Mouse (Mus musculus) MEL-GATA-1-ER (cell line): Measurements from ENCODE around the gene Camkmt.
A peak's percentile ranks its signal among the peaks of the same experiment; 100 is the strongest.

Source experiments
- DNase-seq: peaks from one replicate; pipeline ENCODE4 v3.0.0-alpha.2; 2012; ENCODE audit warnings: low read depth; ENCODE audit errors: extremely low read depth

Camkmt gene

DNA sequence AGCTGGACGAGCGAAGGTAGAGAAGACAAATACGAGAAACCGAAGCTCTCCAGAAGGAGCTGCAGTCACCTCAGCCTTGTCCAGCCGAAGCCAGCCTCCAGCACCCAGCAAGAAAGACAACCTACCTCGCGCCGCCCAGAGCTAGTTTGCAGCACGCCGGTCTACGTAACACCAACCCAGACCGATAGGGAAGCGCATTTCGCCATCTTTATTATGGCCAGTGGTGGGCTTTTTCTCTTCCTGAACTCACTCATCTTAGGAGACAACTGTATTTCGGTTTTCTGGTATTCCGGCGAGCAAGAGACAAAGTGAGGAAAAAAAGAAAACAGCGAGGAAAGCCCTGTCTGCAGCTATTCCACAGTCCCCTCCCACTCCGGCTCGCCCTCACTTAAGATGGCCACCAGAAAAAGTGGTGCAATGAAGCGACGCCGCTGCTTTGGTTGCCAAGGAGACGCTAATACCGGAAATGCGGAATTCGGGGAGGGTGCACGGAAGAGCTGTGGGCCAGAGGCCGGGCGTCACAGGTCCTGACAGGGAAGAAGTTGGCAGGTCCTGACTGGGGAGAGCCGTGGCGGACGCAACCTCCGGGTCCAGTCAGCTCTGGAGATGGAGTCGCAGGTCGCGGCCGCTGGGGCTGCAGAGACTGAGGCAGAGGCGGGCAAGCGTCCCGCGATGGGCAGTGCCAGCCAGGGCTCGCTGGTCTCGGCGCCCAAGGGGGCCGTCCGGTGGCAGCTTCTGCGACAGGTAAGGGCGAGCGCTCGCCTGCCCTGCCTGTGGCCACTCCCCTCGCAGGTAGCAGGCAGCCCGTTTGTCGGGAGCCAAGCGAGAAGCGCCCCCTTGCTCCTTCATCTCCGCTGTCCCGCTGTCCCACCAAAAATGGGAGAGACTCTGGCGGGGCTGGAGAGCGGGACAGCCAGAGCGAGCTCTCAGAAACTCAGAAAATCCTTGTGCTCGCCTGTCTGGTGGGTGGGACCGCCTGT is at the start of gene Camkmt, which contains the start of gene Prepl:
Gene Camkmt (plus strand): TSS at position 433 of the 980 bp plus-strand sequence.
Gene Prepl (minus strand): TSS at position 122 of the 980 bp plus-strand sequence.
- peak; percentile 94 for DNase-seq

DNA sequence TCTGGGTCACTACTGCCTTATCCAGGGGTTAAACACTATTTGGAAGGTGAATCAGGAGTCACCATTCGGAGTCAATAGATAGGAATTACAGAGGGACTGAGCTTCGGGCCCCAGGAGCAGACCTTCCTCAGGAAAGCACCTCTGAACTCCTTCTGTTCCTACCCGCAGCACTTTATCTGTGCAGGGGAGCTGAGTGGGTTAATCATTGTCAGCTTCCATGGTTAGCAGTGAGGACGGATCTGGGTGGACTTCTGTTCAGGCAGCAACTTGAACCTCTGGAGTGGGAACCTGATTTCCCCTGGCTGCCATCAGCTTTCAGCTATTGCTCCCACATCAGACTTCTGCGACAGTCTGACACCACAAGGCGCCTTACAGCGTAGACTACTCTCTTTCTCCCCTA is 49.4 kb upstream of the Camkmt start:
- DNase-seq = no peak

DNA sequence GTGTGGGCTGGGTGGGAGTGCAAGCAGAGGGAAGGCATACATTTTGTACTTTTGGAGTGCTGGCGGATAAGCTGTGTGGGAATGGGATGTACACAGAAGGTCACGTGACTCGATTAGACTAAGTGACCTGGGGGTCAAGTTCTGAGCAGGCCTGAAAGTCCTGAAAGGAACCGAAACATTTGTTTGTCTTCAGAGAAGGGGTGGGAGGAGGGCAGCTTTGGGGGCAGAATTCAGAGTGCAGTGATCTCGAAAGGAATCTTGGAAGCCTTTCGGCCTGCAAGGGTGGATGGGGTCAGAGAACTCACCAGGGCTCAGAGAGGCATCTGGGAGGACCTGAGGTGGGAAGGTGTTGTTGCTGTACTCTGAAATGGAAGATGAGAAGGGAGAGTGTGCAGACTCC is 47.9 kb upstream of the Camkmt start:
- DNase-seq = no peak

DNA sequence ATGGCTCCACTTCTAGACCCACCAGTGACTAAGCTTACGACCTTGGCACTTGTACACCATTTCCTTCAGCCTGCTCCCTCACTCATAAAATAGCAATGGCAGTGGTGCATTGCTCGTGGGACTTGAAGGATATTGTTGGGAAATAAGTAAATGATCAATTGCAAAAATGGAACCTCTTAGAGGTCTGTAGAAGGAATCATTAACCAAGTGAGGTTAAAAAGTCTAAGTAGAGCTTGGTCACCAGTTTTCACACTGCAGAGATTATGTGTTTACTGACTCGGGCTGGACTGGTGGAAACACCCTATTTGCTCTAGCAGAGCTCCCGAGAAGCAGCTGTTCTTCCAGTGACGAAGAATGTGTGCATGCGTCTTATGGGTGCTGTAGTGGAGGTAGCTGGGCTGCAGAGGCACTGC is 46.9 kb upstream of the Camkmt start:
- DNase-seq = no peak

DNA sequence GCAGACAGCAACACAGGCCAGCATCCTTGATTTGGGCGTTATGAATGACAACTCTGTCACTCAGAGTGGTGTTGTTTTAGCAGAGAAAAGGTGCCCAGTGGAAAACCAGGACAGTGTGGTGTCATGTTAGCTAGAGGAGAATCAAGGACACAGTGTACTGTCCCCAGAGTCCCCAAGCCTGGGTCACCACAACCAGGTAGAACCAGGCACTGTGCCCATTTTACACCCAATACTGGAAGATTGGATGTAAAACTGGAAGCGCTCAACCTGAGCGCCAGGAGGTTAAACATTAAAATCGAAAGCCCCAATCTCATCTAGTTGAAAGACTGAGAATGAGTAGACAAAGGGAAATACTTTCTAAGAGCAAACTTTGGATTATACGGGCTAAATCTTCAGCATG is 45.9 kb upstream of the Camkmt start:
- DNase-seq = no peak

DNA sequence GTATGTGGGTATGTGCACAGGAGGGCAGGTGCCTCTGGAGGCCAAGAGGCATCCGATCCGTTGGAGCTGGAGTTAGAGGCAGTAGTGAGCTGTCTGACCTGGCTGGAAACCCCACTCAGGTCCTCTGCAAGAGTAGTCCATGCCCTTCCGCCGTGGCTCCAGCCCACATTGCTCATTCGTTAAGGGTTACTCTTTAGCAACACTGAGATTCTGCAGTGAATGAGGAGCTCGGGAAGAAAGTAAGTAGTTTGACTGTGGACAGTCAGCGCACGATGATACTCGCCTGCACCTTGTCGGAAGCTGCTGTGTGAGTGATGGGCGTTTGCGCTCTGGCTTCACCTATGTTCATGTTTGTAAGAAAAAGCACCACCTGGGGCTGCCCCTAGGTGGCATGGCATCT is 45.2 kb upstream of the Camkmt start:
- DNase-seq = no peak

DNA sequence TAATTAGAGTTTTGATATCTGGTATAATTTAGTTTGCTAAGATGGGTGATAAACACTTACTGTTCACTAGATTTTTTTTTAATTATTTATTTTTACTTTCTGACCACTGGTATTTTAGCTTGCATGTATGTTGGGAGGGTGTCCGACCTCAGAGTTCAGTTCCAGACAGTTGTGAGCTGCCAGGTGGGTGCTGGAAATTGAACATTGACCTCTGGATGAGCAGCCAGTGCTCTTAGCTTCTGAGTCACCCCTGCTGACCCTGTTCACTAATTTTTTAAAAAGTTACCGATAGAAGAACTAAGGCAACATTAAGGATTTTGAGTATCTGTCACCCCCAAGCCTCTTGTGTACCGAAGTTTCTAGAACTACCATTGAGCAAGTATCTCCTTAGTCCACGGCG is 42.0 kb upstream of the Camkmt start:
- no peak for DNase-seq

DNA sequence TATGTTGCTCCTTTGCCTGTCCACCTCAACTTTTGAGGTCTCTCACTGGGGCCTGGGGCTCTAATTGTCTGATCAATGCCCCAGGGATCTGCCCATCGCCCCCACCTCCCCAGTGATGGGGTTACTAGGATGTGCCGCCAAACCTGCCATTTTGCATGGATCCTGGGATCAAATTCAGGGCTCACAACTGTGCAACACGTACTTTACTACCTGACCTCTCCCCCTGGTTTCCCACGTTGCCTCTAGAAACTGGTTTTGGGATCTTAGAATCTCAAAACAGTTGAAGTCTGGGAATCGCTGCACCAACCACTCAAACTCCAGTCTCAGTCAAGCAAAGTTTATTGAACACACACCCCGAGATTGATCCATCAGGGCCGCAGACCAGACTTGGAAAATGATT is 32.1 kb upstream of the Camkmt start:
- no peak for DNase-seq

DNA sequence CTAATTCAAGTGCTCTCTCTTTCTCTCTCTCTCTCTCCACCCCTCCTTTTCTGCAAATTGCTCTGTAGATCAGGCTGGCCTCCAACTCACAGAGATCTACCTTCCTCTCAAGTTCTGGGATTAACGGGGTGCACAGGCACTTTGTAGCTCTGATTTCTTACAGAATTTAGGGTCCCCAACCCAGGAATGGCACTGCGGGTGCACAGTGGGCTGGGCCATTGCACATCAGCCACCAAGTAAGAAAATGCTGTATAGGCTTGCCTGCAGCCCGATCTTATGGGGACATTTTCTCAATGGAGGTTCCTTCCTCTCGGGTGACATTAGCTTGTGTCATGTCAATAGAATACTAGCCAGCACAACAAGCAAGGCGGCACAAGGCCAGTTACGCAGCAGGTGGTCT is 31.2 kb upstream of the Camkmt start:
- no peak for DNase-seq

DNA sequence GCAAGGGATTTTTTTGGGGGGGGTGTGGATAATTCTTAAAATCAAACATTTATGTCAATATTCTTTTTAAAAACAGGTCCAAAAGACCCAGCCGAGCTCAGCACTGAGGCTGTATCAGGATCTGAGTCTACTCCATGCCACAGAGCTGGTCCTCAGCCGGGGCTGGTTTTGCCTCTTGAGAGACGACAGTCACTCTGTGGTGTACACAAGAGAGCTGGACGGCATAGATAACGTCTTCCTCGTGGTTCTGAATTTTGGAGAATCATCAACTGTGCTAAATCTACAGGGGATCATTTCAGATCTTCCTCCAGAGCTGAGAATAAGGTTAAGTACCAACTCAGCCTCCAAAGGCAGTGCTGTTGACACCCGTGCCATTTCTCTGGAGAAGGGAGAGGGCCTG is 26.8 kb upstream of the Camkmt start:
- DNase-seq = no peak

DNA sequence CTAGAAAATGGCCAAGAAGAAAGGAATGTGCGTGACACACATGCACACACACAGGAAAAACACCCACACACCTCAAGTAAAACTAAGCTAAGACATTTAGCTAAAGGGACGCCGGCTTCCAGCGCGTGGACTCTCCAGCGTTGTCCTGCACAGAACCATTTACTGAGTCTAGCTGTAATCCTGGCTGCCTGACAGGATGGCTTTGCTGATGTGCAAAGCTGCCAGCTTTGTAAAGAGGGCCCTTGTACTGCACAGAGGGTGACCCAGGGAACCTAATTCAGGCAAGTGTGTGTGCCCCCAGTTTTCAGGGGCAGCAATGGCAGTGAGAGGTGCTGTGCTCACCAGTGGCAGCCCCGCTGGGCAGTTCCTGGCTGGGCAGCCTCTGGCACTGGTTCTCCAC is 23.0 kb upstream of the Camkmt start:
- DNase-seq = no peak

DNA sequence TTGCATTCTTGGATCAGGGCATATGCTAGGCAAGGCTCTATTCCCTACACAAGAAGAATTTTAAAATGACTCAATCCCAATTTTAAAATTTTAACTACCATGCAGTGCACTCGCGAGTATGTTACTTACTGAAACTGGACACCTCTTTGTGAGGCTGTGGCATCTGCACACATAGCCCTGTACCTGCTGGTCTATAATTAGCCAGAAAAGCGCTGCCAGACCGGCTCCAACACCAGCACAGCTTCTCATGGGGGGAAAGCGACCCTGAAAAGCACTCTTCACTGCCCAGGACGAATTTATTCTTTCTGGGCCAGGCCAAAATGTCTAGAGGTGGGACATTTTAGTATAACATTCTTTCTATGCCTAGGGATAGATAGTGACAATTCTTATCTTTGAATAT is 19.7 kb upstream of the Camkmt start:
- DNase-seq = no peak

DNA sequence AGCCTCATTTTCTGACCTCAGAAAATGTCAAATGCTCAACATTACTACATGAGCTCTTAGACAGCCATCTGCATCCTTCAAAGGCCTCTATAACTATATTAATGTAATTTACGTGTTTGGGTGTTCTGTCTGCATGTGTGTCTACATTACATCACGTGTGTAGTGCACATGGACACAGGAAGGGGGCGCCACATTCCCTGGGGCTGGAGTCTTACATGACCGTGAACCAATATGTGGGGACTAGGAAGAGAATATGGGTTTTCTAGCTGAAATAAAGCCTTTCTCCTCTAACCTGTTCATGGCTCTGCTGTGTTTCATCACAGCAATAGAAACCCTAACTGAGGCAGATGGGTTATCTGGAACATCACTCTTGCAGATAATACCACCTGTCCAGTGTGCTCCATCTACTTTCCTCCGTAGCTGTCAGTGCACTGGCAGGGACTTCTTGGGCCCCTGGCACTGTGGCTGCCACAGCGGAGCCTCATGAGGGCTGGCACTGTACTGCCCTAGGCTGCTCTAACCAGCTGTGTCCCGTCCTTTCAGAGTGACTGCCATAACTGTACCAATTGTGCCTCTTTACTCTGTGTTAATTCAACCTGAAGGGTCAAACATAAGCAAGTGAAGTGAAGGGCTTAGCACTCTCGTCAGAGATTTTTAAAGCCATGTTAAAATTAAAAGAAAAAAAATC is 19.1 kb upstream of the Camkmt start:
- no peak for DNase-seq

DNA sequence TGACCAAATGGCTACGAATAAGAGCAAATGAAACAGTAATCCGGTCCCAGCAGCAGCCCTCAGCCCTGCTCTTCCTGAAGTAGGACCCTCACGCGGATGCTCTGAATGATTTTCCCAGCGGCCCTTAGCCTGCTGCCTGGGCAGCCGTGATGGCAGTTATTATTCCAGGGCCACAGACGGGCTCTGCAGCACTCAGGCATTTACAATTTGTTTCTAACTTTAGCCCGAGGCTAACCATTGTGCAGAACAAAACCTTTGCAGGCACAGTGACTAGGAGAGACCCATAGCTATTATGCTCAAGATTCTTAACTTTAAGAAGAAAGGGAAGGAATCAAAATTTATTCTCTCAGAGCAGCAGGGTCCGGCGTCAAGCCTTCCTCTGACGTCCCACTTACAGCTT is 18.0 kb upstream of the Camkmt start:
- DNase-seq = no peak

DNA sequence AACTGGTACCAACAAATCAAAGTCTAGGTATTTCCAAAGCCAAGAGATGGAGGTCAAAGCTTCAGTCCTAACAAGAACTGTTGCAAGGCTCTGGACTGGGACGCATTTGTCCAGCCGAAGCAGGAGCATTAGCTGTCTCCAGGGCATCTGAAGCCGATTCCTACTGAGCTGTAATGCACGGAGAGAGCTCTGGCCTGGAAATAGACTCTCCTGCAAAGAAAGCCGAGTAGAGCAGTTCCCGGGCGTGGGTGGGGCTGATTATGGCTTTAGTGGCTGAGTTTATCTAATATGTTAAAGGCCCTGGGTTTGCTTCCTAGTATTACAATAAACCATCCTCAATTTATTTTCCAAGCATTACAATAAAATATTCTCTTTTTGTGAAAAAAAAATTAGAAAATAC is 17.1 kb upstream of the Camkmt start:
- no peak for DNase-seq

DNA sequence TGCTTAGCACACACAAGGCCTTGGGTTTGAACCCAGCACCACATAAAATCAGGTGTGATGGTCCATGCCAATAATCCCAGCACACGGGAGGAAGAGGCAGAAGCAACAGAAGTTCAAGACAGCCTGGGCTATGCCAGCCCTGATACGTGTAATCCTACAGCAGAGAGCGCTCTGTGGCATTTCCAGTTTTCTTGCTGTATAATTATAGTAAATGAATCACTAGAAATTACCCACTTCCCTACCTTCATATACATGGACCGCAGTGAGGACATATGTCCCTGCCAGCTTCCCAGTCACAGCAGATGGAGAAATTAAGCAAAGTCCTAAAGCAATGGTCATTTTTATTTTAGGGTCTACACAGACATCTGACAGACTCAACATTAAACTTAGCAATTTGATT is 16.3 kb upstream of the Camkmt start:
- no peak for DNase-seq

DNA sequence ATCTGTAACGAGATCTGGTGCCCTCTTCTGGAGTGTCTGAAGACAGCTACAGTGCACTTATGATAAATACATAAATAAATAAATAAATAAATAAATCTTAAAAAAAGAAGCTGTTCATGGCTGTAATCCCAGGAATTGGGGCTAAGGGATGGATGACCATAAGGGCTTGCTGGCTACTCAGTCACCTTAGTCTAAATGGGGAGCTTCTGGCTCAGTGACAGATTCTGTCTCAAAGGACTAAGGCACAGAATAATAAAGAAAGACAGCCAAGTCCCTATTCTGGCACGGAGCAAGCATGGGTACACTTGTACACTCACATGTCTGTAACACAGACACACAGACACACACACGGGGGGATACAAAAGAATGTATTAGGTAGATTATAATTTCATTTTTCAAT is 11.1 kb upstream of the Camkmt start:
- no peak for DNase-seq

DNA sequence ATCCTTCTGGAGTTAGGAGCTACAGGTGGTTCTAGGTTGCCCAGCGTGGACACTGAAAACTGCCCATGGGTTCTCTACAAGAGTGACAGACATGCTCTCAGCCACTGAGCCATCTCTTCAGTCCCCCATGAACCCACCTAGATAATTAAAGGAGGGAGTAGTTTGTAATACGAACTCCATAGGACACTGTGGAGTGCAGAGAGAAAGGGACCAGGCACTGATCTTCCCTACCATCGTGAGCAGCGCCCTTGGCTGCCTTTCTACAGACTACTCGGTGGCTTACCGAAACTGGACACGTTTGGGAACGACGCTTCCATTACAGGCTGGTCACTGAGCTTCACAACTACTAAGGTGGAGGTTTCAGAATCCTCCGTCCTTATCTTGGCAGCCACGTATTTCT is 9.6 kb upstream of the Camkmt start:
- DNase-seq = no peak

DNA sequence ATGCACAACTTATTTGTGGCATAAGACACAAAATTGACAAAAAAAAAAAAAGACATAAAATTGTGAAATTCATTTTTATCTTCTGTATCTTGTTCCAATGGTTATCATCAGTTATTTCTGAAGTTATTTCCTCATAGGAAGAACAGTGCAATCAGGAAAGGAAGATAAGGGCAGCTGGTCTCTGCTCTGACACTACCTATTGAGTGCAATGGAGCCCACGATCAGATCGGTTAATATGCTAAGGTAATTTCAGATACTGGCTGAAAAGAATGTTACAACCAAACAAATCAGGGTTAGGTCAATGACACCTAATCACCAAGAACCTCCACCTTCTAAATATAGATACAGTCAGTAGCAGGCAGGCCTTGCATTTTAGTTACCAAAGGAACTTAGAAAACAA is 5.0 kb upstream of the Camkmt start:
- no peak for DNase-seq

DNA sequence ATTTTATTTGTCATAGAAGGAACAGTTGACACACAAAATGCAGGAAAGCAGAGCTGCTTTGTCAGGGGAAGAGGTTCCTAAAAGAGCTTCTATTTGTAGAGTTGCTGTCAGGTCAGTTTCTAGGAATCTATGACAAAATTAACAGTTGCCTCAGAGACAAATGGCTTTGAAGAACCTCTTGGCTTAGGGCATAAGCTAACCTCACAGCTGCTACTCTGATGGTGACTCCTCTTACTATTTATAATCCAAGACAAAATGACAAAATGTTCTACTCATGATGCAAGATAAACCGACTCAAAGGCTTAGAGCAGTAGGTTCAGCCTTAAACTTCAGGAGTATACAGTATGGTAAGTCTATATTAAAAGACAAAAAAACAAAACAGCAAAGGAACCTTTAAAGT is 3.9 kb upstream of the Camkmt start:
- no peak for DNase-seq

DNA sequence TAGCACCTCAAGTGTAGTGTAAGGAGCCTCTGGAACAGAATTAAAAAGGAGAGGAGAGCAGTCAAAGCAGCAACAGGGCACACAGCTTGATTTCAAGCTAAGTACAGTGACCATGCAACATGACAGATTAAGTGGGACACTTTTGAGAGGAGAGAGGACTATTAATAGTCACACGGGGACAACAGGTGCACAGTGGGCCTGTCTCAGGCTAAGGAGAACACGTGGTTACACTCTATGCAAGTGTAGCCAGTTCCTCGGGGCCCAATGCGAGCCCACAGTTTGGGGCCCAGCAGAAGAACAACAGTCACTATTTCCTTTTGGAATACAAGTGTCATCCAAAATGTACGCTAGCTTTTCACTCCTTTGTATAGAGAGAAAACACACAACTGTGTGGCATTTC is 2.8 kb upstream of the Camkmt start:
- DNase-seq = no peak

DNA sequence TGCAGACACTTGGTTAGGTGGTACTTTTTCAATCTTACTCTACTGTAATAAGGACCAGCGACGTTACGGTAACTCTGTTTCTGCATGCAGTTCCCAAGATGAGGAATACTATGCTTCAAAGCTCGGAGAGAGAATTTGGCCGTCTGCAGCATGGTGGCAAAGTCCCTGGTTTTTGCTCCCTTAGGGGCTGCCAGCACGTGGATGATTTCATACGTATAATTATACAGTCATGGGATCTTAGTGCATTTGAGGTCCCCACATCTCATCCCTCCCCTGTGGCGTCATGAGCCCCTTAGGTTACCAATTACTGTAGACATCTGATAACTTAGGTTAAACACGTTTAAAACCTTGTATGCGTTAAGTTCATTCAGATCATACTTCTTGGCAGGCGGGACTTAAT is 2.0 kb upstream of the Camkmt start:
- no peak for DNase-seq

DNA sequence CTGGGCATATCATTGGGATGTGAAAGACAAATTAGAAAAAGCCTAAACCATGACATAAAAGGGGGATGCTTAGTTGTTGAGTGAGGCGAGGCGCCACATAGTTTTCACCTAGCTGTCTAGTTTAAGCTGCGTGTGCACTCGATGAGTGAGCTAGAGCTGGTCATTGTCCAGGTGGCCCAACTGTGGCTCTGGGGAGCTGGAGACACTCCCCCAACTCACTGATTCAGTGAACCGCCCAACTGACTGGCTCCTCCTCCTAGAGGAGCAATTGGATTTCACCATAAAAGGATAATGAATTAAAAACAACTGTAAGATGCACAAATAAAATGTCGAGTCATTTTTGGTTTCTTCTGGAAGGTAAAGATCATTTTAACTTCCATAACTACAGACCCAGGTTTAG is 1.3 kb upstream of the Camkmt start:
- DNase-seq = peak; percentile 13
